Mouse (Mus musculus) midbrain, embryonic 12.5 days (tissue): ENCODE results near the gene Espn. TPM values are rescaled to one million over a fixed set of nuclear protein-coding genes. Genes with fewer than 3 reads are reported as not detected.
A peak's percentile ranks its signal among the peaks of the same experiment; 100 is the strongest.

Experiments
- ATAC-seq: fragments of 200-750 bp; cut with Nextera tagmentation; 2 replicates; pipeline ENCODE4 v1.8.0; 2017; ENCODE audit warnings: low read depth, moderate TSS enrichment, moderate library complexity; ENCODE audit not compliant: low FRiP score
- H3K27ac ChIP-seq: fragments of 300-500 bp; sonication (generic); replicated peaks from 2 replicates; pipeline ENCODE4 v1.5.1; 2016; ENCODE audit warnings: mild to moderate bottlenecking
- H3K27me3 ChIP-seq: fragments of 300-500 bp; sonication (generic); 2 replicates; pipeline ENCODE4 v1.6.1; 2016; ENCODE audit warnings: mild to moderate bottlenecking
- H3K36me3 ChIP-seq: fragments of 300-500 bp; sonication (generic); 2 replicates; pipeline ENCODE4 v1.6.1; 2016
- H3K4me1 ChIP-seq: fragments of 300-500 bp; sonication (generic); 2 replicates; pipeline ENCODE4 v1.6.1; 2016
- H3K4me2 ChIP-seq: fragments of 300-500 bp; sonication (generic); replicated peaks from 2 replicates; pipeline ENCODE4 v1.6.1; 2016; ENCODE audit warnings: mild to moderate bottlenecking, moderate library complexity
- H3K4me3 ChIP-seq: fragments of 300-500 bp; sonication (generic); 2 replicates; pipeline ENCODE4 v1.5.1; 2016; ENCODE audit warnings: mild to moderate bottlenecking
- H3K9ac ChIP-seq: fragments of 300-500 bp; sonication (generic); replicated peaks from 2 replicates; pipeline ENCODE4 v1.6.1; 2016; ENCODE audit warnings: mild to moderate bottlenecking, moderate library complexity
- H3K9me3 ChIP-seq: fragments of 300-500 bp; sonication (generic); 2 replicates; pipeline ENCODE4 v1.6.1; 2016; ENCODE audit warnings: mild to moderate bottlenecking
- WGBS: fragments of 180-500 bp; shearing (Covaris S2); methylation state at CpG from one replicate; pipeline ENCODE4 v1.1.7; 2016; 5-methylcytosine and 5-hydroxymethylcytosine counted together
- polyA plus RNA-seq: library from polyadenylated mRNA; unstranded; fragments of >200 nt; fragmentation: Nextera tagmentation; extraction: Ambion mirVana; gene quantifications from 2 replicates; pipeline ENCODE4 v1.2.1, GENCODE M21; 2016

Gene Espn
- polyA plus RNA-seq, 1 experiment from 2014 or later = 0.26 TPM

DNA sequence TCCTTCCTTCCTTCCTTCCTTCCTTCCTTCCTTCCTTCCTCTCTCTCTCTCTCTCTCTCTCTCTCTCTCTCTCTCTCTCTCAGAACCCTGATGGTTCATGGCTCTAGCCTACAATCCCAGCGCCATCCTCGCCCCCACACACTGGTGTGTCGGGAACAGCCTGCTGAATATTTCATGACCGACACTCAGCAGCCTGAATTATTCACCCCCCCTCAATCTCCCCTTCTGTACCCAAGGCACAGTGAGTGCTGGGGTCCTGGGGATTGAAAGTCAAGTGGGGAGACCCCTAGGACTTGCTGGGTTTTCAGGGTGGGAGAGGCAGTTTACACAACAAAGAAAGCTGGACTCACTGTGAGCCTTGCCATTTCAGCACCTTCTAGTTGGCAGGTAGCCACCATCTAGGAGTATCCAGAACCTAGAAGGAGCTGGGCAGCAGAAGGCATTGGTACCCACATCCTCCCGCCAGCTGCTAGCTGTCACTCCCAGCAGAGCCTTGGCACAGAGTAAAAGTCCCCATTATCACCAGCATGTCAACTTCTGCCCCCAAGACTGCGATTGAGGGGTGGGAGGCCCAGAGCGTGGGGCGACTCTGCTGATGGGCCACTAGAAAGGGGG is 10.5 kb downstream of the Espn start:
- H3K27me3 ChIP-seq = peaks cover 69% of the 10 kb centered on the region
- no peak overlapping the region for H3K27ac ChIP-seq
- H3K9ac ChIP-seq = no peak overlapping the region
- ATAC-seq = no peak
- no peaks in the 10 kb centered on the region for H3K9me3 ChIP-seq
- no peak overlapping the region for H3K4me2 ChIP-seq
- H3K4me3 ChIP-seq = no peak overlapping the region
- no peaks in the 10 kb centered on the region for H3K36me3 ChIP-seq
- H3K4me1 ChIP-seq = peaks cover 5% of the 10 kb centered on the region
- 75% methylated on average over 8 of the region's 8 CpGs for WGBS

DNA sequence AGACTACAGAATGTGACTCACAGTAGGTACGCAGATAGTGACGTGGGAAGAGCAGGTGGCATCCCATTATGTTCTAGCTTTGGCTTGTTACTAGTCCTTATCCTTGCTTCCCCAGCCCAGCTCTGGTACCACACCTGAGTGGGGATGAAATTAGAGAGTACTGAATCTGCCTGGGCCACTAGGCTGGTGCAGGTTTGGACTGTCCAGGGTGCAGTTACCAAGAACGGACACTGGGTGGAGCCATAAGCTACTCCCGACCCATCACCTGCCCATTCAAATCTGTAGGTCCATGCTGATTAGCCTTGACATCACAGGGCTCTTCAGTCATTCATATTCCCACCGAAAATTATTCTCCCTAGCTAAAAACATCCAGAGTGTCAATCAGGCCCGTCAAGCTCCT is 11.7 kb downstream of the Espn start:
- no peaks in the 10 kb centered on the region for H3K36me3 ChIP-seq
- H3K9me3 ChIP-seq = no peaks in the 10 kb centered on the region
- H3K4me3 ChIP-seq = no peak overlapping the region
- H3K9ac ChIP-seq = no peak overlapping the region
- WGBS = 35% methylated on average over 6 of the region's 6 CpGs
- H3K4me2 ChIP-seq = no peak overlapping the region
- no peak overlapping the region for H3K27ac ChIP-seq
- H3K4me1 ChIP-seq = peaks cover 5% of the 10 kb centered on the region
- peaks cover 72% of the 10 kb centered on the region for H3K27me3 ChIP-seq
- no peak for ATAC-seq

DNA sequence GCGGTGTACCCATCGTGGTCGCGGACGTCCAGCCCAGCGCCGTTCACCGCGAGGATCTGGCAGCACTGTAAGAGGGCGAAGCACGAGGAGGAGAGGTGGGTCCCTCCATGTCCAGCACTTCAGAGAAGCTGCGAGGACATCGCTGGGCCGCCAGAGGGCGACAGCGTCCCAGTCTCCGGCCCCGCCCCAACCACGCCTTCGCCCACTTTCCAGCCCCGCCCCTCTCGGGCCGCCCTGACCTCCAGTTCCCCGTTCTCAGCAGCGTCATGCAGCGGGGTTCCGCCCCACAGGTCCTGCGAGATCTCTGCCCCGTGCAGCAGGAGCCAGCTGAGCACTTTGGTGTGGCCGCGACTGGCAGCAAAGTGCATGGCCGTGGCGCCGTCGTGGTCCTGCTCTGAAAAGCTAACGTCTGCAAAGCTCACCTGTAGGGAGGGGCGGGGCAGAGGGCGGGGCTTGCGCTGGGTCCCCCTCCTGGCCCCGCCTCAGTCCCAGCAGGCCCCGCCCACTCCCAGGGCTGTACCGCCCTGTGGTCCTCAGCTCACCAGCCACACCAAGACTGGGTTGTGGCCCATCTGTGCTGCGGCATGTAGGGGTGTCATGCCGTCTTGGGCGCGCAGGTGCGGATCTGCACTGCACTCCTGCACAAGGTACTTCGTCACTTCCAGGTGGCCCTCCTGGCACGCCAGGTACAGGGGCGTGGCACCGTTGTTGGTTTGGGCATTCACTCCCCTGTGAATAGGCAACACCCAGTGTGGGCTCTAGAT is 13.5 kb downstream of the Espn start:
- ATAC-seq = peak; percentile 76

DNA sequence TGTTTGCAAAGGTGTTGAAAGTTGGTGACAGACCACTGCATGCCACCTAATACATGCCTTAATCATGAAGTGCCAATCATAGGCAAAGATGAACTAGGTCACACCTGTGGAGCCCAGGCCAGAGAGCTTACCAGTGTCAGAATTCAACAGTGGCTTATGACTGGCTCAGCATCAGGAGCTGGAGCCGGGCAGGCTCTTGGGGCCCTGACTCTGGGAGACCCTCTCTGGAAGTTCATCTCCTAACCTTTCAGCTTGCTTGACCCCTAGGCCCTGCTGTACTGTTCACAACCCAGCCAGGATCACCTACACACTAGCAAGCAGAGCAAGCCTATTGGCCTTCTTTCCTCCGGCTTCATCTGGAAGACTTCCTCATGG is 15.3 kb downstream of the Espn start:
- H3K27ac ChIP-seq = no peak overlapping the region
- H3K36me3 ChIP-seq = no peaks in the 10 kb centered on the region
- H3K4me1 ChIP-seq = peaks cover 13% of the 10 kb centered on the region
- H3K27me3 ChIP-seq = peaks cover 91% of the 10 kb centered on the region
- H3K9ac ChIP-seq = no peak overlapping the region
- no peak for ATAC-seq
- WGBS = 93% methylated on average over 2 of the region's 2 CpGs
- no peak overlapping the region for H3K4me2 ChIP-seq
- no peak overlapping the region for H3K4me3 ChIP-seq
- H3K9me3 ChIP-seq = no peaks in the 10 kb centered on the region

More for the DNA sequence above, 13.5 kb downstream of the Espn start:
- H3K9ac ChIP-seq = no peak overlapping the region; the same call in 1 of the 2 replicates
- H3K36me3 ChIP-seq = no peaks in the 10 kb centered on the region
- WGBS = 3% methylated on average over 51 of the region's 51 CpGs
- H3K27me3 ChIP-seq = peaks cover 80% of the 10 kb centered on the region
- H3K9me3 ChIP-seq = no peaks in the 10 kb centered on the region
- H3K4me2 ChIP-seq = peak overlapping the region; percentile 60
- H3K4me1 ChIP-seq = peaks cover 5% of the 10 kb centered on the region
- H3K4me3 ChIP-seq = peak overlapping the region; percentile 37
- no peak overlapping the region for H3K27ac ChIP-seq

DNA sequence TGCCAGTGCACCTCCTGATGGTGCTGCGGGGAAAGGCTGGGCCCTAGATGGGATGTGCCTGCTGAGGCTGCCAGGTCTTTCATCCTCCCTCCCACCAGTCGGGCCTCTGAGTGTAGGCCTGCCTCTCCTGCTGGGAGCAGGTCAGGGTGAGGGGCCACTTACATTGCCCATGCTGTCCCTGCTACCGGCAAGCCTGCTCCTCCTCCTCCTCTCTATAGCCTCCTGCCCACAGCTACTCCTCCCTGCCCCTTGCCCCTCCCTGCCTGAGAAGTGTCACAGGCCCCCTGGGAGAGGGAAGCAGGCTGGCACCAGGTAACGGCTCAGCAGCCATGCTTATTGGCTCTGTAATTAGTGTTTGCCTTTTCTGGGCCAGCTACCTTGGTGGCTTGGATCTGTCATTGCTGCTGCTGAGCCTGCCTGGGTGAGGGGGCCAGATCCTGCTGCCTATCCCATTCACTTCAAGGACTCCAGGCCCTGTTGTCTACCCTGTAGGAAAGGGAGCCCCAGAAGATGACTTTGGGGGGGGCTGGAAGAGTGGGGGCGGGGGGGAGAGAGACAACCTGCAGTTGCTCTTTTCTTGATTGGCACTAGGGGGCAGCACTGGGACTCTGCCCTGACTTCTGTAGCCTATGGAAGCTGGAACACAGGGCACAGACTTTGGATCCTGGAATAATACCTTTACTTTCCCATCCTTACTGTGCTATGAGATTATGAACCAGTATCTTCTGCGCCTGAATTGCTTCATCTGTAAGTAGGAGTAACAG is 15.9 kb downstream of the Espn start:
- Histone ChIP-seq H3K4me2 (no peak overlapping the region), H3K4me1 (peaks cover 19% of the 10 kb centered on the region), H3K27ac (no peak overlapping the region), H3K9me3 (no peaks in the 10 kb centered on the region), H3K27me3 (peaks cover 91% of the 10 kb centered on the region), H3K4me3 (no peak overlapping the region), H3K9ac (no peak overlapping the region), H3K36me3 (no peaks in the 10 kb centered on the region)
- 30% methylated on average over 6 of the region's 6 CpGs for WGBS
- no peak for ATAC-seq

DNA sequence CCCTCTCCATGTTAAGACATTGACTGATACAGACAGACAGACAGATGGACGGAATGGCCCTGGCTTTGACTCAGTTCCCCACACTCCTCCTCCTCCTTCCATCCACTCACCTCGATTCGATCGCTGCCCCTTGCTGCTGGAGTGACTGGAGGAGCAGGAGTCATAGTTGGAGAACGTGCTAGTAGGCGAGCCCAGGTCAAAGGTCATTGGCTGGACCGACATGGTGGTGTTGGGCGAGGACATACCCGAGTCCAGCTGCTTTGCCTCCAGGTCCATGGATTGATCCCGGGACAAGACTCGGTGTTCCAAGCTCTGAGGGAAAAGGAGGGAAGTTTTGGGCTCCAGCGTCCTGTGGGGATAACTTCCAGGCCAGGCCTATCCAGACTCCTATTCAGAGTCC is 16.8 kb downstream of the Espn start:
- ATAC-seq = no peak
- WGBS = 83% methylated on average over 12 of the region's 12 CpGs
- no peaks in the 10 kb centered on the region for H3K36me3 ChIP-seq
- H3K27ac ChIP-seq = no peak overlapping the region
- peaks cover 28% of the 10 kb centered on the region for H3K4me1 ChIP-seq
- H3K27me3 ChIP-seq = peaks cover 91% of the 10 kb centered on the region
- no peak overlapping the region for H3K9ac ChIP-seq
- no peaks in the 10 kb centered on the region for H3K9me3 ChIP-seq
- no peak overlapping the region for H3K4me2 ChIP-seq
- H3K4me3 ChIP-seq = no peak overlapping the region

DNA sequence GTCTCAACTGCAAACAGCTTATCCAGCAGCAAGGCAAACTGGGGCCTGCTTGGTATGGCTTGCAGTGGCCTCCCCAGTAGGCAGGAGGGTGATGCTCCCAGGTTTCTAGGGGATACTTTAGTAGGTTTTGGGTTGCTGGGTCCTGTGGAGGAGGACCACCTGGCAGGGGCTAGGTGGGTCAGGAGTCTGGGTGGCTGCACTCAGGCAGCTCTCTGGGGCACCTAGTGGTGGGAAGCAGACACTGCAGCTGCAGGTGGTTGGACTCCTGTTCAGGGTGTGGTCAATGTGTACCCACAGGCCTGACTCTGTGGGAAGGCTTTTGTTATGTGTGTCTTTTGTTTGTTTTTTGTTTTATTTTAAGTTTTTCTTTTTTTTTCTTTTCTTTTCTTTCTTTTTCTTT is 17.7 kb downstream of the Espn start:
- Histone ChIP-seq H3K9ac (no peak overlapping the region), H3K27ac (no peak overlapping the region), H3K27me3 (peaks cover 93% of the 10 kb centered on the region), H3K9me3 (no peaks in the 10 kb centered on the region), H3K4me1 (peaks cover 33% of the 10 kb centered on the region), H3K36me3 (no peaks in the 10 kb centered on the region), H3K4me2 (no peak overlapping the region), H3K4me3 (no peak overlapping the region)
- no peak for ATAC-seq

DNA sequence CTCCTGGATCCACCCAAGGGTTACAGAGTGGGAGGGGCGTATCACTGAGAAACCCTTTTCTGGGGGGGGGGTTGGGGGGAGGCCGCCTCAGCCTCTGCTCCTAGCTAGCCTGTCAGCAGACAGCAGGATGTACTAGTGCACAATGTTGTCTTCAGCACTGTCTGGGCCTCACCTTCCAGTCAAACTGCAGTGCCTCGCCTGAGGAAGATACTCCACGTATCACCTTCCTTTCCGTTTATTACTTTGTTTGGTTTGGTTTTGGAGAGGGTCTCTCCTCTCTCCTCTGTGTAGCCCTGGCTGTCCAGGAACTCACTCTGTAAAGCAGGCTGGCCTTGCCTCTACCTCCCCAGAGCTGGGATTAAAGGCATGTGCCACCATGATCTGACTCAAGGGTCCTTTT is 19.0 kb downstream of the Espn start:
- no peak overlapping the region for H3K4me2 ChIP-seq
- 50% methylated on average over 5 of the region's 5 CpGs for WGBS
- no peak overlapping the region for H3K4me3 ChIP-seq
- H3K36me3 ChIP-seq = no peaks in the 10 kb centered on the region
- no peak overlapping the region for H3K27ac ChIP-seq
- no peaks in the 10 kb centered on the region for H3K9me3 ChIP-seq
- no peak for ATAC-seq
- peaks cover 95% of the 10 kb centered on the region for H3K27me3 ChIP-seq
- H3K4me1 ChIP-seq = peaks cover 29% of the 10 kb centered on the region
- no peak overlapping the region for H3K9ac ChIP-seq

DNA sequence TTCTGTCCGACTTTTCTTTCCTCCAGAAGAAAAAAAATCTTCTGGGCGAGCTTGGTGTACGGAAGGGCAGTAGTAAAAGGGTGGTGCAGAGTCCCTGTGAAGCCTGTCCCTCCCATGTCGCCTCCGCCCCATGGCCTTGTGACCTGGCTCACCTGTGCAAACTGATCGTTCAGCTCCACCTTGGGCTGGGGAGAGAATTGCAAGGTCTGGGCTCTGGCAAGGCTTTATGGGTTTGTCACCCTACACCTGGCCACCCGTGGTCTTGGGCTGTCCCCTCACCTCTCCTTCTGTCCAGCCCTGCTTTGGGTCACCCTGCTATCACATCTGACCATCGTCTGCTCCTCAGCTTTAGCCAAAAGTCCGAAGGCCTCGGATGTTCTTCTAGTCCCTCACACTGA is 19.4 kb downstream of the Espn start:
- Histone ChIP-seq H3K27me3 (peaks cover 97% of the 10 kb centered on the region), H3K27ac (no peak overlapping the region), H3K4me2 (no peak overlapping the region), H3K4me3 (no peak overlapping the region), H3K9me3 (no peaks in the 10 kb centered on the region), H3K36me3 (no peaks in the 10 kb centered on the region), H3K9ac (no peak overlapping the region), H3K4me1 (peaks cover 29% of the 10 kb centered on the region)
- no peak for ATAC-seq
- 32% methylated on average over 10 of the region's 10 CpGs for whole genome bisulfite sequencing

DNA sequence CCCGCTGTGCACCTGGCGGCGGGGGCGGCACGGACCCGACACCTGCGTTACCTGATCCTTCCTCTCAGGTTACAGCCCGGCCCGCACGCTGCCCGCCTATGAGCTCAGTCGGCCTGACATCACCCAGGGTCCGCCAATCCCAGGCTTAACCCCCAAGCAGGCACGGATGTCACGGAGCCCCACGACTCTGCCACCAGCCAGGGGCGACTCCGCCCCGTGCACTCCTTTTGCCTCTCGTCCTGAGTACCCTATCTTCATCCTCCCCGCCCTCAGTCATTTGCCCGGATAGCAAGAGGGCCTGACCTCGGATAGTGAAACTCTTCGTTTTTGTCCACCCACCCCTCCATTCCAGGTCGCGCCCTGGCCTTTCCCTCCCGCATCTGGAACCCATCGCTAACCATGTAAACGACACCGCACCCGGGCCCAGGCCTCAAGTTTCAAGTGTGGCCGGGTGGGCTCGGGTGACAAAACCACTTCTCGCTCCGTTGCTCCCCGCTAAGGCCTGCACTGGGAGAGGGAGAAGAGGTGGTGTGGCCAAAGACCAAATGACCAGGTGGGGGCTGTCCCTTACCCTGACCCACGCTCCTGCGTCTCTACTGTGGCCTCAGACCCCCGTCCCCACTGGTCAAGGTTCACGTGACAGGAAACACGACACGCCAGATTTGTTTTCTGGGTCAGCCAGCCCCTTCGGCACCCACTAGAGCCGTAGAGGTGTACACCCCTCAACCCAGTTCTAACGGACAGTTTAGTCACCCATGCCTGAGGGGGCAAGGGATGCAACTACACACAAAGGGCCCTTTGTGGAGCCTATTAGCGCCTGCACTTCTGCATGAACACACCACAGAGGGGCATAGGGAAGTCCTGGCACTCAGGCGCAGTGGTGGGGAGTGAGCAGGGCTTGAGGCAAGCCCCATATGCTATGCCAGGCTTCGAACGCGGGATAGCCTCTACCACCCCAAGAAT is 20.1 kb downstream of the Espn start:
- H3K4me3 ChIP-seq = peak overlapping the region; percentile 33; the same call in 1 of the 2 replicates
- WGBS = 4% methylated on average over 50 of the region's 50 CpGs
- peaks cover 29% of the 10 kb centered on the region for H3K4me1 ChIP-seq
- no peaks in the 10 kb centered on the region for H3K36me3 ChIP-seq
- no peak overlapping the region for H3K27ac ChIP-seq
- no peak for ATAC-seq
- peak overlapping the region; percentile 53 for H3K4me2 ChIP-seq
- H3K9ac ChIP-seq = no peak overlapping the region
- no peaks in the 10 kb centered on the region for H3K9me3 ChIP-seq
- peaks cover 98% of the 10 kb centered on the region for H3K27me3 ChIP-seq

DNA sequence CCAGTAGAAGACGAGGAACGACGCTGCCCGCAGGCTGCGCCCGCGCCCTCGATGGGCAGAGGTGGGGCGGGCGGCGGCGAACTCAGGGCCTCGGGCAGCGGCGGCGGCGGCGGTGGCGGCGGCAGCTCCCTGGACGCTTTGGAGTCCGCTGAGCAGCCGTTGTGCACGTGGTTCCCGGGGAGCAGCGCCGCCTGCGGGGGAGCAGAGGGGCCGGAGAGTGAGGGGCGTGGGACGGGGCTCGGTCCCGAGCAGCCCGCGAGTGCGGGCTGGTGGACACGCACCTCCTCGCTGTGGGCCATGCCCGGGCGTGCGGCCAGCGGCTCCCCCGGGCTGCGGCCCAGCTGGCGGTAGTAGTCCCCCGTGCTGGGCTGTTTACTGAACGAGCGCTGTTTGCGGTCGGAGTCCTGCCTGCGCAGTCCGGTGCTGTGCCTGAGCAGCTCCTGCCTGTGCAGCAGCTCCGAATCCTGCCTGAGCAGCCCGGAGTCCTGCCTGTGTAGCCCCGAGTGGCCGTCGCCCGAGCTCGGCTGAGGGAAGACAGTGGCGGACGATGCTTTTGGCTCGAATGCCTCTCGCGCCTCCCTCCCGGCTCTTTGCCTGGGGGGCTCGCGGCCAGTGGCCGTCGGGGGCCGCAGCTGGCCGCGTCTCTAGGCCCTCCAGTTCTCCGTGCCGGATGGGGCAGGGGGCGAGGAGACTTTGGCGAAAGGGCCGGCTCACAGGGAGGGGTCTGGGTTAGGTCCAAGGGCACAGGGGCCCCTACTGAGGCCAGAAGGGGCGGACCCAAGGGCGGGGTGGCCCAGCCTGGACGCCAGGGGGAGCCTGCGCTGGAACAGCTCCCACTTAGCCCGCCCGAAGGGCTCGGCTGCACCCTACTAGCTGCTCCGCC is 21.2 kb downstream of the Espn start:
- peak overlapping the region; percentile 53 for H3K4me2 ChIP-seq
- WGBS = under 1% methylated on average over 83 of the region's 85 CpGs
- peaks cover 98% of the 10 kb centered on the region for H3K27me3 ChIP-seq
- peak overlapping the region; percentile 31; the same call in 1 of the 2 replicates for H3K9ac ChIP-seq
- H3K4me1 ChIP-seq = peaks cover 38% of the 10 kb centered on the region
- no peaks in the 10 kb centered on the region for H3K9me3 ChIP-seq
- ATAC-seq = peak; percentile 76
- H3K4me3 ChIP-seq = peak overlapping the region; percentile 33
- no peaks in the 10 kb centered on the region for H3K36me3 ChIP-seq
- H3K27ac ChIP-seq = no peak overlapping the region
